Mouse (Mus musculus) left cerebral cortex, adult 18-20 months (tissue): Measurements from ENCODE around the gene Hnrnpl. TPM values are rescaled to one million over a fixed set of nuclear protein-coding genes. Genes with fewer than 3 reads are reported as not detected.

Source experiments
- DNase-seq, 2 experiments: peaks; one replicate each; pipeline ENCODE4 v3.0.0; 2021 to 2022; ENCODE audit warnings: low spot score in 2 of 2, mixed read lengths in 1 of 2
- long read RNA-seq, 2 experiments: library from polyadenylated mRNA; stranded (forward); transcript quantifications; one replicate each; pipeline ENCODE4 v2.0.0; 2021
- total RNA-seq, 2 experiments: library from RNA; stranded (reverse); gene quantifications; 2 replicates each; pipeline ENCODE4 v1.2.3; 2021

Gene Hnrnpl
- 100 to 1,000 TPM; 427 to 456 TPM for total RNA-seq
- long read RNA-seq, experiment 1, transcript Hnrnpl-209 (12 exons, 2,180 nt), result minor isoform, 44 of 244 reads
- long read RNA-seq, experiment 1, transcript Hnrnpl-201 (13 exons, 2,142 nt), result major isoform, 143 of 244 reads
- long read RNA-seq, experiment 1, partial matches to known transcripts, result 42 of 244 reads
- long read RNA-seq, experiment 1, other reads (novel, unspliced or antisense), result 15 of 244 reads
- long read RNA-seq, experiment 2, transcript Hnrnpl-201 (13 exons, 2,142 nt), result major isoform, 101 of 193 reads
- long read RNA-seq, experiment 2, transcript Hnrnpl-209 (12 exons, 2,180 nt), result minor isoform, 37 of 193 reads
- long read RNA-seq, experiment 2, partial matches to known transcripts, result 41 of 193 reads
- long read RNA-seq, experiment 2, other reads (novel, unspliced or antisense), result 11 of 193 reads

DNA sequence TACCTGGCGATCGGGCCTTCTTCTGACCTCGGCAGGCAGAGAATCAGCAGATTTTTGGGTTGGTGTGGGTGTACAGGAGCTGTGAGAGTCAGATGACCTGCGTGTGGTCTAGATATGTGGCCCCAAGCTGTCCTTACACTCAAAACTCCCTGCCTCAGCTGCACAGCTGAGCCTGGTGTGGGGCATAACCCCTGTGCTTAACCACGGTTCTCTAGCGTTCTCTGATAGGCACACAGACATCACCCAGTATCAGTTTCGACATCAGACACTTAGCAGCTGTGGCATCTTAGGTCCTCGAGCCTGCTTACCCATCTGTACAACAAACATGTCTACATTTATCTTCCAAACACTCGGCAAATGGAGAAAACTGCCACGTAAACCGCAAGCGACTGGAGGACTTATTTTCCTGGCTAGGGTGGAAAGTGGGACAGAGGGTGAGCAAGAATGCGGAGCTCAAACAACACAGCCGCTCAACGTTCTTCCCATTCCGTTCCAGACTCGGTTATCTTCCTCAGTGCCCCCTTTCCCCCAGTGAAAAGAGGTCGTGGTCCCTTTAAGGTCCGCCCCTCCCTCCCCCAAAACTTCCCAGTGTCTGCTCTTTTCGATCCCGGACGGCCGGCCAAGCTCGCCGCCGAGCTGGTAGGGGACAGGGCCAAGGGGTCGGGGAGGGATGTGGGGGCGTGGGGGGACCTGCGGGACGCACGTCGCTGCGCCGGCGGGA is at the start of gene Hnrnpl:
Hnrnpl (plus strand) TSS at position 321 of the 721 bp plus-strand sequence.
- DNase-seq, result peak in 1 of 2 experiments; percentile 47

DNA sequence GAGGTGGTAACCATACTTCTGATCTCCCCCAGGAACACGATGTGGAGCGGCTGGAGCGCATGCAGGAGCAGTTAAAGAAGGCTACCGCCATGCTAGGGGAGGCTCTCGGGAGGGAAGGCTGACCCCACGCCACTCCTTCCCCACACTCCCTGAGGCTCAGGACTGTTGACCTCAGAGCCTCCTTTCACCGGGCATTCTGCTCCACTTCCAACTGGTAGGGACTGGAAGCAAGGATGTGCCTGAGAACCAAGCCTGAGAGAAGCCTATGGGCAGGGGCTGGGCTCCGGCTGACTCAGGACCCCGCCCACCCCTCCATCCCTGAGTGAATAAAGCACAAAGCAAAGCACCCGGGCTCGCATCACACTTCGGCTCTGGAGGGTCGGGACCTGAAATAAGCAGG is 49.7 kb upstream of the Hnrnpl start:
- no peak for DNase-seq

DNA sequence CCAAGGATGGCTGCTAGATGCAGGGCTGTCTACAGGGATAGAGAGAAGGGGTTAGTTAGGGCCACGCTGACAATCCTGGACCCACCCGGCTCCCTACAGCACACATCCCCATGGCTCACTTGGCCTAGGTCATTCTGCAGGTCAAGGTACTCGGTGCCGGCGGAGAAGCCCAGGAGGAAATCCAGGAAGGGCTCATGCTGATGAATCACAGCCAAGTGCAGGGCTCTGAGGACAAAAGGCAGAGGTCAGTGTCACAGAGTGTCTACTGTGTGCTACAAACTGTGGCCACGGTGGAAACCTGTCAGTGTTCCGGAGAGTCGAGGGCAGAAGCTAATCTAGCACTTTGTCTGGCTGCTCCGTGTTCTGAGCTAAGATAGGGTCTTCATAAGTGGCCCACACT is 46.4 kb upstream of the Hnrnpl start:
- no peak for DNase-seq

DNA sequence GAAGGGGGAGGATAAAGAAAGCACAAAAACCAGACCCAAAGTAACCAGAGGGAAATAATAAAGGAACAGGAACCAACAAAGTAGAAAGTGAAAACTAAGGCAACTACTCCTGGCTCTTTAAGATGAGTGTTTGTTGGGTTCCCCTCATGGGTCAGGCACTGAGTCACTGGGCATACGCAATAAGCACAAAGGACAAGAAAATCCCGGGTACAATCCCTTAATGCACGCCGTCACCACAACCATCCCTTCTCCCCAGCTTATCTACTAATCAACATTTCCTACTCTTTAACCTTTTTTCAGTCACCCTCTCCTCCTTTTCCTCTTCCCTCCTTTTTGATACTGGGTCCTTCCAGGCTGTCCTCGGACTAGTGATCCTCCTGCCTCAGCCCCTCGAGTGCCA is 43.1 kb upstream of the Hnrnpl start:
- no peak for DNase-seq

DNA sequence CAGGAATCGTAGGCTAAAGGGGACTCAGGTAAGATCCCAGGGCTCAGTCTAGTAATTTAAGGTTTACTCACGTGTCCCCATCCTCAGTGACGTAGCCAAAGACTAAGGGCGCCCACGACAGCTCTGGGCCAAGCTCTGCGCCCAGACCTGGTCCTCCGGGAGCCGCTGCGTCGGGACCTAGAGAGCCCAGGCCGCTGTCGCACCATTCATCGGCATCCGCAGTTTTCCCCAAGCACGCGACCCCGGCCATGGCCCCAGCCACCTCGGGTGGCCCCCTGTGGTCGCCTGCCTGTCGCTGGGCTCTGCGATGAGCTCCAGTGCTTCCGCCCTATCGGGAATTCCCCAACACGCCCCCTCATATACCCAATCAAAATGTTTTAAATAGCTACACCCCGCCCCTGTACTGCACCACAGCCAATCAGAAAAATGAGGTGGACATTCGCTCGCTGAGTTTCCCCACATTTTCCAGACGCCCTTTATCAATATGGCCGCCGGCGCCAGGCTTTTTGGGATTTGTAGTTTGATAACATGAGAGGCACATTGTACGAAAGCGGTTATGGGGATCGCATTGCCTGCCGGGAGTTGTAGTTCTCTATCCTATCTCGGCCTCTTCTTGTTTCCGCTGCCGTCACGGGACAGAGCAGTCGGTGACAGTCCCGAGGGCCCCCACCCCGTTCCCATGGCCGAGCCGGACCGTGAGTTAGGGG is 42.0 kb upstream of the Hnrnpl start, which contains the start of gene Sirt2:
Sirt2 (plus strand) TSS at position 563 of the 707 bp plus-strand sequence.
- peak; percentile 96 to 98 for DNase-seq

DNA sequence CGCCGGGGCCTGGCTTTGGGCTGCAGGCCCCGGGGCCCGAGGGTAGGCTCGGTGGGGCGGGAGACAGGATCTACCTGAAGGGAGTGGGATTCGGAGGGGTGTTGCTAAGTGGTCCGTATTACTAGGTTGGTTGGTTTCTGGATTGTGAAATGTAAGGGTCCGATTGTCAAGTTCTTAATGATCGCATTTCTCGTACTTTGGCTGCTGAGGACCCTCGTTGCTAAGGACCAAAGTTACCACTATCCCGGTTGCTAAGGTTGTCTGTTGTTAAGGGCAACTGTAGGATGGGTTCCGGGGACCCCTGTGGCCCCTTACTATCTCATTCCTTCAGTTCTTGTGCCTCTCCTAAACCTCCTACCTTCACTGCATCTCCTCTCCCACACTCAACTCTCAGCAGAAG is 41.4 kb upstream of the Hnrnpl start:
- no peak for DNase-seq

DNA sequence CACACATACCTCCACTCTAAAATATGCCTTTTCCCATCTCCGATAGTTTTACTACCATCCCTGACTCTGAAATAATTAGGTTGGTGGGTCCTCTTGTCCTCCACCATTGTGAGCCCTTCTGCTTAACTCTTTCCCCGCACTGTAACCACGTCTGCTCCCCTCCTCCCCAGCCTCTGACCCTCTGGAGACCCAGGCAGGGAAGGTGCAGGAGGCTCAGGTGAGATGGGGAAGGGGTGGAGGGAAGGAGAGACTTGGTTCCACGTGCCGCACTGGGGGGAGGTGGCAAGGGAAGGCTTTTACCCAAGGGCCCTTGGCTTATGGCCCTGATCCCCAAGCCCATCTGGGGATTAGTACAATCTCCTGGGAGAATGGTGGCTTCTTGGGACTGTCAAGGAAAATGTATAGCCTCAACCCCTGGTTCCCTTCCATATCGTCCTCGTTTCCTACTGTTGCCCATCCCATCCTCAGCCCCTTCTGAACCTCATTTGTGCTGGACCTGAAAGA is 40.8 kb upstream of the Hnrnpl start, which contains the start of gene Nfkbib:
Nfkbib (minus strand) TSS at position 51 of the 504 bp plus-strand sequence.
- no peak for DNase-seq

DNA sequence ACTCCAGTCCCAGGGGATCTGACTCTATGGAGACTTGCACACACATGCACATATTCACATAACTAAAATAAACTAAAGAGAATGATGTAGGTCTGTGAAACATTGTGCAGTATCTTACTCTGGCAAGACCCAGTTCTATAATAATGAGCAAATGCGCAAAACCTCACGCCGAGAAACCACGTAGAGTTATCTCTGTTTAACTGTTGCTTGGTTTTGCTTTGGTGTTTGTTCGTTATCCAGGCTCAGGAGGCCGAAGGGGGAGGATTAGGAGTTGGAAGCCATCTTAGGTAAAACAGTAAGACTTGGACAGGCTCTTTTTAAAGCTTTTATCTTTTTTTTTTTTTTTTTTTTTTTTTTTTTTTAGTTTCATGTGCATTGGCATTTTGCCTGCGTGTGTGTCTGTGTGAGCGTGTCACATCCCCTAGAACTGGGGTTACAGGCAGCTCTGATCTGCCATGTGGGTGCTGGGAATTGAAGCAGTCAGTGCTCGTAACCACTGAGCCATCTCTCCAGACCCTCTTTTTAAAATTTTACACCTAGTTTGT is 38.9 kb upstream of the Hnrnpl start:
- DNase-seq, result no peak

DNA sequence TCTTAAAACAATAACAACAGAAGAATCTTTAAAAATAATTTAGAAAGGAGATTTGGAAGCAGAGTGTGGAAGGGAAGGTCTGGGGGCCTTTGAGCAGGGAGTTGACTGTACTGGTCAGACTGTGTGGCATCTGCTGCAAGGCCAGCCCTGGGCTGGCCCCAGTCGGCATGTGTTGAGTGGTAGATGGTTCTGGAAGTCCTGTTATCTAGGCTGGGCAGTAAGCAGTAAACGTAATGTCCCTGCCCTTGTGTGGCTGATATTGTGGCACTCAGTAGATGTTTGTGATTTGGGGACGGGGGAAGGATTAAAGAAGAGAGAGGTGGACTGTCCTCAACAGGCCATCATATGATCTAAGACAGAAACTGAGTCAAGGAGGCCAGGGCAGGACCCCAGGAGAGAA is 38.0 kb upstream of the Hnrnpl start:
- no peak for DNase-seq

DNA sequence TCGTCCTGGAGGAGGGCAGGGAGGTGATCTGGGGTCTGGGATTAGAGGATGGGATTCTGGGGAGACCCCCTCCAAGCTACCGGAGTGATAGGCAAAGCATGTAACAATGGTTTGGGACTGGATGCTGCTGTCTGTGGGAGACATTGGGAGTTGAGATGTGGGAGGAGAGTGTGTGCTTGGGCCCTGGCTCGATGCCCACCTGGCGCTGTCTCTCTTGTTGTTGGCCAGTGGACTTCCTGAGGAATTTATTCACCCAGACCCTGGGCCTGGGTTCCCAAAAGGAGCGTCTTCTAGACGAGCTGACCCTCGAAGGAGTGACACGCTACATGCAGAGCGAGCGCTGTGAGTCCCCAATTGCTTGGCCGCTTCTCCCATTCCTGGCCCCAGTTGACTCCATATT is 36.5 kb upstream of the Hnrnpl start:
- no peak for DNase-seq

DNA sequence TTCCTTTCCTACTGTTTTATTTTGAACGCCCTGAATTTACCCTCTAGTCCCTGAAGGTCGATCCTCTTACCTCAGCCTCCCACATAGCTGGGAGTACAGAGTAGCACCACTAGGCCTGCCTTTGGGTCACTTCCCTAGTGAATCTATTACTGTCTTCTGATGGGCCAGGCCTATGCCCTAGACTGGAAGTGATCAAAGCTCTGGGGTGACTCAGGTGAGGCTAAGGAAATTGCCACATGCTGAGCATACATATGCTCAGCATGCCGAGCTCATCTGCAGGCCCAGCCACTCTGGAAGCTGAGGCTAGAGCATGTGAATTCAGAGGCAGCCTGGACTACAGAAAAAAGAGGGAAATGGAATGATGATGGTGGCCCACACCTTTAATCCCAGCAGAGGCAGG is 35.2 kb upstream of the Hnrnpl start:
- DNase-seq, result no peak

DNA sequence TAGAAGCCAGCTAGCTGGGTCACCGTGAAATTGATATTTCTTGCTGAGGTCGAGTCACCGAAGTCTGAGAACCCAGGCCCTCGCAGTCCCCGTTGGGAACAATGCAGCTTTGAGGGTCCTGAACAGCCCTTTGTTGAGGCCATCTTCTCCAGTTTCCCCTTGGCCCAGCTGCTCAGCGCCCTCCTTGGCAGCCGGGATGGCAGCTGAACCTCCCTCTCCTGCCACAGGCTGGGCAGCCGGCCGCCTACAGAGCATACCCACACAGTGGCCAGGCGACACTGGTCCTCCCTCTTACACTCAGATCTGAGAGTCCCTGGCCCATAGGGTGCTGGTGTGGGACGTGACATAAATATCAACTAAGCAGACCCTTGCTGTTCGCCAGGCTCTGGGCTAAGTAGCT is 34.2 kb upstream of the Hnrnpl start:
- DNase-seq, result no peak

DNA sequence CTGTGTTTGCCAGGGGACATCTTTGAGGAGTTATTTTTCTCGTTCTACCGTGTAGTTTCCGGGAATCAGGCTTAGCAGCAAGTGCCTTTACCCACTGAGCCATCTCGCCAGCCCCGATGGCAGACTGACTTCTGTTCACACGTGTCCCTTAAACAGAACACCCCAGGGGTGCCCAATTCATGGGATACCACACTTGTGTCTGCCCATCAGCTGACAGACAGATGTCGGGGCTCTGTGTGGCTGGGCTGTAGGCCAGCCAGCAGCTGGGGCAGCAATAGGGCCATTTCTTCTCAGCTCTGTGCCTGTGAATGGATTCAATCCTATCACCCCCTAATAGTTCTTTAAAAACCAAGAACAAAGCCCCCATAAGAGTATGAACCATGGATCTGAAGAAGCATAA is 33.2 kb upstream of the Hnrnpl start:
- no peak for DNase-seq

DNA sequence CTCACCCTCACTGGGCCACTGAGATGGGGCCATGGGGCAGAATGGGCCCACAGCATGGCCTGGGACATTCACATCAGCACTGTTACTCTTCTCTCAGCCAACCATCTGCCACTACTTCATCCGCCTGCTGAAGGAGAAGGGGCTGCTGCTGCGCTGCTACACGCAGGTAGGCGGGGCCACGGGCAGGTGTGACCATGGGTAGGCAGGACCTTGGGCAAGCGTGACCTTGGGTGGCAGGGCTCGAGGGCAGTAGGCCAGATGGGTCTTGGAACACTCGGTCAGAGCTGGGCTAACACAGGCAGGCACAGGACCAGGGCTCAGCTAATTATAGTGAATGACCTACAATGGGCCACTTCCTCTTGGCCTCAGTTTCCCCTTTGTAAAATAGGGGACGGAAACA is 29.5 kb upstream of the Hnrnpl start:
- no peak for DNase-seq

DNA sequence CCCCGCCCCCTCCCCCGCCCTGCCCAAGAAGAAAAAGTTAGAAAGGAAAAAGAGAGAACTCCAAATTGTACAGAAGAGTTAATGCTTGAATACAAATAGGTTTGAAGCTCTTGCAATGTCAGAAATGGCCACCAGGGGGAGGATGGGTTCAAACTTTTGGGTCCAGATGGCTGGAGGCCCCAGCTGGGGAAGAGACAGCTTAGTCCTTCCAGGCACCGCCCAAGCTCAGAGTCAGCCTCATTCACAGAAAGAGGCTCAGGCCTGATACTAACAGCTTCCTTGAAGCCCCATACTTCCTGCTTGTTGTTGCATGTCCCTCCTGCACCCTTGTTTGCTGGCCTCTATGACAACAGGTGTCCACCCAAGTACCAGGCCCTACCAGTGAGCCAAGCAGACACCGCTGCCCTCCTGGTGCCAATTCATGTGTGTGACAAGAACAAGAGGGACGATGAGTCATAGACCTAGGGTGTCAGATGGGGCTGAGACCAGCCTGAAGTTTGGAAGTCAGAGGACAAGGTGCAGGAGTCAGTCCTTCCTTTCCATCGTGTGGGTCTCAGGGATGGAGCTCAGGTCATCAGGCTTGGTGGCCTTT is 28.2 kb upstream of the Hnrnpl start:
- DNase-seq, result peak; percentile 90 to 95

DNA sequence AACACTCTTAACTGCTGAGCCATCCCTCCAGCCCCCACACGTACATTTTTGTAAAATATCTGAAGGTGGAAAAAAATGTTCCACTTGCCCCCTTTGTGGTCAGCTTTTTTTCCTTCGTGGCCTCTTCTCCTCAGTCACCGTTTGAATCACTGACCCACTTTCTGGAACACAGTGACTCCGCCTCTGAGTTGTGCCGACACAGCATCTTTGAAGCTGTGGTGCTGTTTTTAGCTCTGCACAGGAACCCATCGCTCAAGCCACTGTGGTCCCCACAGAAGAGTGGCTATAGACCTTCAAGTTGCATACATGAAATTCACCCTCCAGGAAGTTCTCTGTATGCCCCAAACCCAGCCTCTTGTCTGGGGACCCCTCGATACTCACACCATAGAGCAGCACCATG is 27.5 kb upstream of the Hnrnpl start:
- peak; percentile 39 to 49 for DNase-seq

DNA sequence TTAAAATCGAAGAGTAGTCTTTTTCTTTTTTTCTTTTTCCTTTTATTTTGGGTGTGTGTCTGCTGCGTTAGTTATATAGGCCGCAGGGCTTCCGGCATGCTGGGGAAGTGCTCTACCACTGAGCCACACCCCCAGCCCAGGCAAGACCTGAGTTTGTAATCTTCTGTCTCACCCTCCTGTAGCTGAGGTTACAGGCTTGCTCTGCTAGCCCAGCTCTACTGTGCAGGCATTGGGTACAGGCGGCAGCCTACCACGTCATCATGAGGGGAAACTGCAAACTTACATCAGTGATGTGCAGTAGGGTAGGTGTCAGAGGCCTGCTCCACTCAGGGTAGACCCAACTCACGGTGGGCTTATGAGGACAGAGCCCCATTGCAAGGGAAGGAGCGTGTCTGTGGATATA is 27.1 kb upstream of the Hnrnpl start:
- DNase-seq, result no peak

DNA sequence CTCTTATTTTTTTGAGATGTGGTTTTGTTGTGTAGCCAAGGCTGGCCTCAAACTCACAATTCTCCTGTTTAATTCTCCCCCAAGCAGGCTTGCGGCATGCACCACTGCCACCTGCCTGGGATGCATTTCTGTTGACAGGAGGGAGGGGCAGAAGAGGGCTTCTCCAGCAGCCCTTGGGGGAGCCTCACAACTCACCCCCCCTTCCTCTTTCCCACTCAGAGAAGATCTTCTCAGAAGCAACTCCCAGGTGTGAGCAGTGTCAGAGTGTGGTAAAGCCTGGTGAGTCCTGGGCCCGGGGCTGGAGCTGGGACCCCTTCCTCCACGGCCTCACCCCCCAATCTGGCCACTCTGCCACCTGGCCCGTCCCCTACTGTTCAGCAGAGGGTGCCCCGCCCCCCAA is 23.2 kb upstream of the Hnrnpl start:
- no peak for DNase-seq

DNA sequence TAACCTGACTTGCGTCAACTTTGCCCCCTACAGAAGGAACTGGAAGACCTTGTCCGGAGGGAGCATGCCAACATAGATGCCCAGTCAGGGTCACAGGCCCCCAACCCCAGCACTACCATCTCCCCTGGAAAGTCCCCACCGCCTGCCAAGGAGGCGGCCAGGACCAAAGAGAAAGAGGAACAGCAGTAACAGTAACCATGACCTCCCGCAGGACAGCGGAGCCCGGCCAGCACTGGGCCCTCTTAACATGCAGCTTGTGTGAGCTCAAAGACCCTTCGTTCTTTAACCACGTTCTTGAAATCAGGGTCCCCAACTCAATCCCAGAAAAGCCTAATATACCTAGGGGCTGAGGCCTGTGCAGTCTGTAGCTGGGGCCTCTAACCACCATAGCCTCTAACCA is 20.5 kb upstream of the Hnrnpl start:
- DNase-seq, result no peak

DNA sequence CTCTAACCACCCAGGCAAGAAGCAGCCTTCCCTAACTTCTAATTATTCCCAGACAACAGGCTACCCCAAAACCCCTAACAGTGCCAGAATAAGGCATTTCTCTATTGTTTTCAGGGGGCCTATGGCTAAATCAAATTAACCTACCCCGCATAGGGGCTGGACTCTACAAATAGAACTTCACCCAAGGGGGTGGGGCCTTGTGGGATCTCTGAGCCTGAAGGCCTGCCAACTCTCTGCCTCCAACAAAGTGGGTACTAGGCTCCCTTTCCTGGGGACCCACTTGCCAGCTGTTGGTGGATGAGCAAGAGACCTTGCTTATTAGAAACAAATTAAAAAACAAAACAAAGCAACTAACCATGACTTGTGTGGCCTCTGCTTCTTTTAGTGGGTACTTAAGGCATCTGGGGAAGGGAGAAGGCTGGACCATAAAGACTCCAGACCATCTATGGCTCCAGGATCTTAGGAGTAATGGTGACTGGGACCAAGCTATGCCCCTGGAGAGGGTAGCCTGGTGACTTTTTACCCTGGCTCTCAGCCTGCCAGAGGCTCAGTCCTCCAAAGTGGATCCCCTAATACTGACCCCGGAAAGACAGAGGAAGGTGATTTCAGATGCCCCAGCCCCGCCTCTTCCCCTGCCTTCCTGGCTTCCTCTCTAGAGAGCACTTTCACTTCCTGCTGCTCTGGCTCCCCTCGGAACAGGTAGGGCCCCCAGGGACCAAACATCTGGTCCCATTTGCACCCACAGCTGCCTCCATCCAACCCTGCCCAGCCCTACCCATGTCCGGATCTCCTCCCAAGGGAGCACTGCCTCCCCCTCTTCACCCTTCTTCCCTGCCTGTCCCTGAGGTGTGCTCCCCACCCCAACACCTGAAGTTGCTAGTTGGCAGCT is 19.8 kb upstream of the Hnrnpl start, which contains the start of gene Rinl:
Rinl (plus strand) TSS at position 663 of the 889 bp plus-strand sequence.
- no peak for DNase-seq
